Mouse (Mus musculus): ENCODE measurements around the gene Ambn. TPM values are rescaled to one million over a fixed set of nuclear protein-coding genes. Genes with fewer than 3 reads are reported as not detected.

Ambn gene
- not detected in 2 replicates for polyA plus RNA-seq (2021; fragmentation: Nextera tagmentation)
- long read RNA-seq, experiment 1 = 0 reads
- long read RNA-seq, experiment 2 = 0 reads

DNA sequence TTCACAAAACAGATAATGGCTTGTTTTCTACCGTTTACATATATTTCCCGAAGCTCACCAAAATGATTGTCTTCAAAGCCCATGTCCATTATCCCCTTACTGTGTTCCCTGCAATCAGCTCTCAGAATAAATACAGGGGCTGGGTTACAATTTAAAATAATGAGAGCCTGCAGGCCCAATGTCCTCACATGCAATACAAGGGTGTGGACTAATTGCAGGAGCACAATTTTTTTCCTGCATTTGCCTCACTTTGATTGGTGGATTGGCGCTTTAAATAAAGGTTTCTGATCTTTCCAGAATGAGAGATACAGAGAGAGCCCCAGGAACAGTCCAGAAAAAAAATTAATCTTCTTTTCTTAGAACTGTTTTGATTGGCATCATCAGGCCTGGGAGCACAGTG lies at the start of gene Ambn:
TSS of gene Ambn (plus strand) at position 301 of the 400 bp plus-strand sequence.

DNA sequence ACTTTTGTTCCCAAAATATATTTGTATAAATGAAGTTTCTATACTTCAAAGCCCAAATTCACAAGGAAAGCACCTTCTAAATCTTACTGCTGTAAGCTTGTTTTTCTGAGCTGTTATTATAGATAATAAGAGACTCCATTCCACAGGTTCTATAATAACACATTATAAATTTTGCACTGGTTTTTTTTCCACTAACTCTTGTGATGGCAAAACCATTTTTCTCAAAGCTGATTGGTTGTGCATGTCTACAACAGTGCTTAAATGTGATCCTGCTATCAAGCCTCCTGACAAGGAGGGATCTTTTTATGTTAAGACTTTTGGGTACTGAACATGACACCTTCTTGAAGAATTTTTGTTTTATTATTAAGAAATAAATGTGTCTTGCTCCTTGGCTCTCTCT lies 31.9 kb downstream of the Ambn start, which contains the start of gene Enam:
TSS of gene Enam (plus strand) at position 301 of the 400 bp plus-strand sequence.

Other genes starting within 250 kb of the Ambn start
- not detected in 2 replicates for gene Gm7714, start 187.1 kb upstream of the Ambn start, polyA plus RNA-seq (2021; fragmentation: Nextera tagmentation)
- not detected in 2 replicates for gene Prol1, start 138.7 kb upstream of the Ambn start, polyA plus RNA-seq (2021; fragmentation: Nextera tagmentation)
- not detected in 2 replicates for gene Amtn, start 79.9 kb upstream of the Ambn start, polyA plus RNA-seq (2021; fragmentation: Nextera tagmentation)
- gene Enam, start 32.0 kb downstream of the Ambn start, polyA plus RNA-seq (2021; fragmentation: Nextera tagmentation) = not detected in 2 replicates
- gene Jchain, start 71.9 kb downstream of the Ambn start, polyA plus RNA-seq (2021; fragmentation: Nextera tagmentation) = 0.23 and 1.2 TPM in 2 replicates
- gene Utp3, start 98.5 kb downstream of the Ambn start, polyA plus RNA-seq (2021; fragmentation: Nextera tagmentation) = 33.1 and 38.3 TPM in 2 replicates
- gene Rufy3, start 109.0 kb downstream of the Ambn start, polyA plus RNA-seq (2021; fragmentation: Nextera tagmentation) = 64.8 and 73.9 TPM in 2 replicates
- 61.9 and 93.0 TPM in 2 replicates for gene Grsf1, start 220.2 kb downstream of the Ambn start, polyA plus RNA-seq (2021; fragmentation: Nextera tagmentation)